Mouse (Mus musculus) heart, postnatal 4 days (tissue): Measurements from ENCODE around the gene H2-Q1. TPM values are rescaled to one million over a fixed set of nuclear protein-coding genes. Genes with fewer than 3 reads are reported as not detected.
"Not testable (repeated sequence)": the region's sequence is repeated elsewhere in the genome, so short reads cannot be mapped to it uniquely, and the experiment has no call there.

Experiments used
- DNase-seq: peaks from one replicate; pipeline ENCODE4 v3.0.0; 2021
- total RNA-seq, 2 experiments: library from RNA; stranded (reverse); gene quantifications; 2 replicates each; pipeline ENCODE4 v1.2.3; 2021

Gene H2-Q1
- under 1 TPM; 0.43 to 0.55 TPM for total RNA-seq

DNA sequence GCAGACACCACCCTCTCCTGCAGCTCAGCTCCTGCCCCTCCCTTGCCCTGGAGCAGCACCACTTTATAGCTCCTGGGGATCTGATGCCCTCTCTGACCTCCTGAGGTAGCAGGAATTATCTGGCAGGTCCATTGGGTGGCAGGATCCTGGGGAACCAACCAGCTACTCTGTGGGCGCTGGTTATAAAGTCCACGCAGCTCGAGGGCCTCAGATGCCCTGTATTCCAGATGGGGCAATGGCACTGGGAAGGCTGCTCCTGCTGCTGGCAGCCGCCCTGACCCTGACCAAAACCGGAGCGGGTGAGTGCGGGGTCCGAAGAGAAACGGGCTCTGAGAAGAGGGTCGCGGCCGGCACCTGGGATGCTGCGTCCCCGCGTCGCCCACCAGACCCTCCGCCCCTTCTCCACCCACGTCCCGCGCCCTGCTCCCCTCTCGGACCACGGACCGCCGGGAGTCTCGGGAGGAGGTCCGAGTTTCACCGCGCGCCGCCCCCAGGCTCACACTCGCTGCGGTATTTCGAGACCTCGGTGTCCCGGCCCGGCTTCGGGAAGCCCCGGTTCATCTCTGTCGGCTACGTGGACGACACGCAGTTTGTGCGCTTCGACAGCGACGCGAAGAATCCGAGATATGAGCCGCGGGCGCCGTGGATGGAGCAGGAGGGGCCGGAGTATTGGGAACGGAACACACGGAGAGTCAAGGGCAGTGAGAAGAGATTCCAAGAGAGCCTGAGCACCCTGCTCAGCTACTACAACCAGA is at the start of gene H2-Q1:
TSS of gene H2-Q1 (plus strand) at position 79 of the 755 bp plus-strand sequence.
- DNase-seq = no peak

DNA sequence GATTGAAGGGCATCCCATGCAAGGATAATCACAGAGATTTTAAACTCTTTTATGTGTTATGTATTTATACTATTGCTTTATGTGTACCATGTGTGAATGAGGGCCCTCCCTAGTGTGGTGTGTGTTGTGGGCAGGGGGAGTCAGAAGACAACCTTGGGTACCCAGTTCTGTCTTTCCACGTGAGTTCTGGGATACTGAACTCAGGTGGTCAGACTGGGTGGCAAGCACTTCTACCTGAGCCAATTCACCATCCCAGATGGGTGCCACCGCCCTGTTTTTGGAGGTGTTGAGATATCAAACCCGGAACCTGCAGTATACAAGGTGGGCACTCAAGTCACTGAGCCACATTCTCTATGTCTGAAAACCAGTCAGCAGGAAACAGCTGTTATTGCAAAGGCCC is 48.0 kb upstream of the H2-Q1 start:
- DNase-seq = no peak

DNA sequence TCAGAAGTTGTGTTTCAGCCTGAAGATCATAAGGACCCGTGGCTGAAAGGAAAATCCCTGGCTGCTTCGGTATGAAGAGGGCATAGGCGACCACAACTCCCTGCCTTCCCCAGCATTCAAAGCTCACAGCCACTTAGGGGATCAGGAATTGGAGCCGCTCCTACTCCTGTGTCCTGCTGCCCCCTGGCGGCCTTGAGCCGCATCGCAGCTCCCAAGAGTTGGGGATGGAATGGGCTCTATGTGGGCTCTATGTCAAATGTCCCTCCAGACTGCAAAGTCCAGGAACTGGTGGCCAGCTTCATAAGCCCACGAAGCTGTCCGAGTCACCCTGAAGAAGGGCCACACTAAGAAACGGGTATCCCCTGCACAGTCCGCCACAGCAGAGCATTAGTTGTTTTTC is 45.4 kb upstream of the H2-Q1 start:
- DNase-seq = peak; percentile 91

DNA sequence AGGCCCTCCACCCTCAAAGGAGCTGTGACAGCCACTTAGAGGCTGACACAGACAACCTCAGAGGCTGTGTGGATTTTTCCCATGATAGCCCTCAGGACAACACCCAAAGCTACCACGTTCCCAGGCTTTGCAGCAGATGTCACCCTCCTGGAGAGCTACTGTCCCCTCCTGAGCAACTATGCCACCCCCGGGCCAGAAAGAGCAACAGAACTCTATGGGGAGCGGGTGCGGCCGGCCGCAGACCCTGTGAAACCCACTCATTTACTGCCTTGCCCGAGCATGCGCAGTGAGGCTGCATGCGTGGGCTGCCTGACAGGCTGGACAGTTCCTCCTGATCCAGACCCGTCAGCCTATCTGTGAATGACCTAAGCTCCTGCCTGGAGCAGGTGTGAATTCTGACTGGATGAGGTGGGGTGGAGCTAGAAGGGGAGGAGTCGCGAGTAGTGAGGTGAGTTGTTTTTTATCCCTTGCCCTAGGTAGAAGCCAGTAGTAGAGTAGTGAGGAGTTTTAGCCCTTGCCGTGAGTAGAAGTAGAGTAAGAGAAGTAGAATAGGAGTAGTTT is 43.8 kb upstream of the H2-Q1 start:
- DNase-seq = no peak

DNA sequence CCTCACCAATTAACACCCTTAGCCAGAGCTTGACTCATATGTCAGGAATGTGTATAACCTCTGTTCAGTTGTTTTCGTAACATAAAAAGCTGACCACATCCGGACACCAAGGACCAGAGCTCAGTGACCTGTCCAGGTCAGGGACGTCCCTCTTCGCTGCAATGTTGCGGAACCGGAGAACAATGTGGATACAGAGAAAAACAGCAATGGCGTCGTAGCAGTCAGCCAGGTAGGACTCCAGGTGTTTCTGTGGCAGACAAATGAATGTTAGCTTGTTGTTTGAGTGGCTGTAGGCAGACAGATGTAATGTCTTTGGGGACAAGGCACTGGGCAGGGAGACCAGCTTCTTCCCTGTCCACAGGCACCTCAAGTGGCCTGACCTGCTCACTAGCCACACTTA is 42.2 kb upstream of the H2-Q1 start:
- no peak for DNase-seq

DNA sequence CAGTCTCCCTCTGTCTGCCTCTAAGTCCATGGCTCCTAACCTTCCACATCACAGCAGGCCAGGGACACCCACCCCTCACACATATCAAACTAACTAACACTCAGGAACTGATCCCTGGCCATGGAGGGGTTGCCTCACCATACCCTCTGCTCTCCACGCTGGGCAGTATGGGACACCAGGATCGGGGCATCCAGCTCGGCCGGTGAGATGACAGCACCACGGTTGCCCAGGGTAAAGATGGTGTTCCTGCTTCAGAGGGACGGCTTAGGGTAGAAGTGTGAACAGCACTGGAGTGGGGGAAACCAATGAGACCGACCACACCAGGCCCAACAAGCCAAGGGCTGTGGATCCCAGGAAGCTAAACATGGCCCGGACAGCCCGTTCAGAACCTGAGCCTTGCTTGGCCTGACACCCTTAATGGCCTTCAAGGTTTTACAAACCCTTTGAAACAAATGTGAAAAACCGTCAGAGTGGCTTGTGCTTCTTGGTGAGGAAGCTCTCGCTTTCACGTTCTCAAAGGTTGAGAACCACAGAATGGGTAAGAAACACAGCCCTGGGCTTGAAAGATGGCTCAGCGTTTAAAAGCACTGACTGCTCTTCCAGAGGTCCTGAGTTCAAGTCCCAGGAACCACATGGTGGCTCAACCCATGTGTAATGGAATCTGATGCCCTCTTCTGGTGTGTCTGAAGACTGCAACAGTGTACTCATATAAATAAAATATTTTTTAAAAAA is 41.1 kb upstream of the H2-Q1 start:
- DNase-seq = no peak

DNA sequence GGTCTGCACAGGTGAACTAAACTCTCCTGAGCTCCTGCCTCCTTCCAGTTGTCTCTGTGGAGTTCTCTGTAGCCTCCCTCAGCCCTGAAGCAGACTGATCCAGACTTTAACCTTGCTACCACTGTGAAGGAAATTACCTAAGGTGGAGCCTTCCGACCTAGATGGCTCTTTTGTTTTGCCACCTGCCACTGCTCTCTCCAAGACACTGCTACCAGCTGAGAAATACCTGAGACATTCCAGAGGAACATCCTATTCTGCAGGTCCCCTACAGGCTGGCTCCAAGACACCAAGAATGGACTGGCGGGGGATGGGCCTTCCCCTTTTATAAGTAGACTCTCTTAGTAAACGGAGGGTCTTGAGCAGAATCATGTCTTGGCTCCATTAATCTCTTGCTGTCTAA is 39.9 kb upstream of the H2-Q1 start:
- no peak for DNase-seq

DNA sequence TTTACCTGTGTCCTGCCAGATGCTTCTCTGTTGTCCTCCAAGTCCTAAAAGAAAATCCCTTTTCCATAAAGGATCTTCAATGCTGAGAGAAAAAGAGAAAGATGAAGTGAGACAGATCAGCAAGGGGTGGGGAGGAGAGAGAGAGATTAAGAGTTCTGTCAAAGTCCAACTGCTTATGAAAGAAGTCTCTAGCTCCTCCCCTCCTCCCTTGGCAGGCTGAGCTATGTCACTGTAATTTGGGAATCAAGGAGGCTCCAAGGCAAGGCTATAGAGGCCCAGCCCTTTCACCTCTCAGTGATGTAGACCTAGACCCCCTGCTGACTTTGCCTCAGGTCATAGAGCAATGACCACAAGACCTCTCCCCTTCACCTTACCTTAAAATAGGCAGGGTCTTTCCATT is 34.8 kb upstream of the H2-Q1 start:
- DNase-seq = no peak

DNA sequence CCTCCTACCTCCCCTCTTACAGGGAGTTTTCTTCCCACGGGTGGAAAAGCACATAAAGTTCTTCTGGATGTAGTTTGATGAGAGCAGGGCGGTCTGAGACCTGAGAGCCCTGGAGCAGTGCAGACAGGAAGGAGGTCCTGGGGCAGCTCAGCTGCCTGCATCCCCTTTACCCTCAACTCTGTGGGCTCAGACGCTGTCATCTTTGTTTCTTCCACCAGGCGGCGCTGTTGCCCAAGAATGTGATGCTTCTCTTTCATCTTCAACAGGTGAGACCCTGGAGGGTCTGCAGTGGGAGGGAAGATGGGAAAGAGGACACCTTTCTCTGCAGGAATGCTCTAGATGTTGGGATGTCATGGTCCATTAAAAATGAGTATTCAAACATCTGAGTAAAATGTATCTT is 24.4 kb upstream of the H2-Q1 start:
- peak; percentile 76 for DNase-seq

DNA sequence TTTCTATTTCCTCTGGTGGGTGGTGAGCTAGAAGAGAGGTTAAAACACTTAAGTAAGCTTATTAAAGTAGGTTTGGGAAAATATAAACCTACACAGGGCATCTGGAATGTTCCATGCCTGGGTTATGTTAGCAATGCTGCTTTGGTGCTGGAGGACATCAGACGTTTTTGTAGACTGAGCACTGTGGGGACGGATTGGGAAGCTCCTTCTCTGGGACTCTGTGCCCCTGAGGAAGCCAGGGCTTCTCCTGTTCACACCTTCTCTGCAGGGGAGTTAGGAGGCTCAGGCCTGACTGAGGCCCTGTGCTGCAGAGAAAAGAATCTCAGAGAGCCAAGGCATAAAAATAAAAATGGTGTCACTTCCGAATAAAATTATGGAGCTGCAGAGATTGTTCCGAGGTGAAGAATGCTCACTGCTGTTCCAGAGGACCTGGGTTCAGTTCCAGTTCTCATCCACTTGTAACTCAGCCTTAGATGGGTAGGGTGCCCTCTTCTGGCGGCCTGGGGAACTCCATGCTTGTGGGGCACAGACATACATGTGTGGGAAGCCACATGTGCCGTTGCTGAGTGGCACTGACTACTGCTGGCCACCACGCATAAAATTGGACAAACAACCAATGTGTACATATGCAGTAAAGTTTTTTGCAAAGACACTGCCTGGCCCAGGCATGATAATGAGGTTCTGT is 19.8 kb upstream of the H2-Q1 start:
- DNase-seq = not testable (repeated sequence)

DNA sequence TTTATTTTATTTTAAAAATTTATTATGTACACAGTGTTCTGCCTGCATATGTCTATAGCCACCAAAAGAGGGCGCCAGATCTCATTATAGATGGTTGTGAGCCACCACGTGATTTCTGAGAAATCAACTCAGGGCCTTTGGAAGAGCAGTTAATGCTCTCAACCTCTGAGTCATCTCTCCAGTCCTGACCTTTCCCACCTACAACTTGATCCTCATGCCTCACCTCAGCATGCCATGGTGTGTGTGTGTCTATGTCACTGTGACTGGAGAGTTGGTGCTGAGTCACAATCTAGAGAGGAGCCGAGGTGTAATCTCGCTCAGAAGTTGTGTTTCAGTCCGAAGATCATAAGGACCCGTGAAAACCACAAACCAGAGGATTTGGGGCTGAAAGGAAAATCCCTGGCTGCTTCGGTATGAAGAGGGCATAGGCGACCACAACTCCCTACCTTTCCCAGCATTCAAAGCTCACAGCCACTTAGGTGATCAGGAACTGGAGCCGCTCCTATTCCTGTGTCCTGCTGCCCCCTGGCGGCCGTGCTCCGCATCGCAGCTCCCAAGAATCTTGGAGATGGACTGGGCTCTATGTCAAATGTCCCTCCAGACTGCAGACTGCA is 18.5 kb upstream of the H2-Q1 start:
- DNase-seq = peak; percentile 94

DNA sequence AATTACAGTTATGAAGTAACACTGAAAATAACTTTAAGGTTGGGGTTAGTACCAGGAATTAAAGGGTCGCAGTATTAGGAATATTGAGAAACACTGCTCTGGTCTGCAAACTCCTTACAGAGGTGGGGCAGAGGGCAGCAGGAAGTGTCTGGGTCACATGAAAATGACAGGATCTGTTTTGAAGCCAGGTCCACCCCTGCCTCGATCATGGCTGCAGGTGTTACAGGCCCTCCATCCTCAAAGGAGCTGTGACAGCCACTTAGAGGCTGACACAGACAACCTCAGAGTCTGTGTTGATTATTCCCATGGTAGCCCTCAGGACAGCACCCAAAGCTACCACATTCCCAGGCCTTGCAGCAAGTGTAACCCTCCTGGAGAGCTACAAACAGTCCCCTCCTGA is 16.9 kb upstream of the H2-Q1 start:
- DNase-seq = no peak

DNA sequence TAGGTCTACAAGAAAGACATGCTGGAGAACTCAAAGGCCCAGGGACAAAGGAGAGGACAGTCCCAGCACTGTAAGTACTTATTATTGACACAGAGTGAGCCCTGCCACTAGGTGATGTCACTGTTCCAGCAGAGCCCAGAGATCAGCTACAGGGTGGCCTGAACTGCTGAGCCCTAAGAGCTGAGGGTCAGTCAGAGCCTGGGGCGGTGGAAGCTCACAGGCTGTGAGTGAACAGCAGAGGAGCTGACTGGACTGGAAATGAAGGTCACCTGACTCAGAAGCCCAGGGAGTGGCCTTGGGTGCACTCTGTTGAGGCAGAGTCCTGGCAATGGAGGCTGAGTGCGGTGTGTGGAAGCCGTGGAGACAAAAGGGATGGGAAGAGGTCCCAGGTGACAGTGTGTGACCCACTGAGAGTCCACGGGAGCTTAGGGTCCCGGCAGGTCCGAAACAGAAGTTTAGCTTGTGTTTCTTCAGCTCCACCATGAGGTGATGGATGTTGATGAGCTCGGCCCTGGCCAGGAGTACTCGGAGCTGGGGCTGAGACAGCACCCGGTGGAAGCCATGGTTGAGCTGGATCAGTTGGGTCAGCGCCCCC is 16.4 kb upstream of the H2-Q1 start:
- DNase-seq = no peak

DNA sequence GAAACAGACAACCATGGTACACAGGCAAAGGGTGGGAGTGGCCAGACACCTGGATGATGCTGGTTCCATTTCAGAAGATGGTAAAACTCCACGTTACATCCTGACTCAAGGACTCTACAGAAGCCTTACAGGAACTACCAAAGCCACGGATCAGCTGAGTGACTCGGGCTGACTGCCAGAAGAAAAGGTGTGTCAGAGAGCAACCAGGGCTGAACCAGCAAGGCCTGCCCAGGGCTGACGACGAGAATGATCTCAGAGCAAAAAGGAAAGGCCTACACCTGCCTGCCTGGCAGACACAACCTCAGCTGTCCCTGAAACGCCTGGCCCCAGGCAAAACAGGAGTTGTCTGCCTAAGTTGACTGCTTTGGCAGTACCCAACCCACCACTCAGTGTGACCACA is 15.7 kb upstream of the H2-Q1 start:
- DNase-seq = no peak

DNA sequence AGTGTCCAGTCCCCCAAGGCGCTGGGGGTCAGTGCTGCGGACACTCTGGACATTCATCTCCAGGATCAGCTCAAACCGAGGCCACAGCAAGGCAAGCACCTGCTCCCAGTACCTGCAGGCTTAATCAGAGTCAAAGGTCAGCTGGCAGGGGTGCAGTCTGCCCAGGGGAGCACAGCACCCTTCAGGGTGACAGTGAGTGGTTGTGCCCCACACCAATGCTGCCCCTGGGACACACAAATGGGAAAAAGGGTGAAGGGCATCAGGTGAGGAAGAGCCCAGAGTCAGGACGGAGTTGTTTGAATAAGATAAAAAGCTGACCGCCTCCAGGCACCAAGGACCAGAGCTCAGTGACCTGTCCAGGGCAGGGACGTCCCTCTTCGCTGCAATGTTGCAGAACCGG is 15.3 kb upstream of the H2-Q1 start:
- not testable (repeated sequence) for DNase-seq

DNA sequence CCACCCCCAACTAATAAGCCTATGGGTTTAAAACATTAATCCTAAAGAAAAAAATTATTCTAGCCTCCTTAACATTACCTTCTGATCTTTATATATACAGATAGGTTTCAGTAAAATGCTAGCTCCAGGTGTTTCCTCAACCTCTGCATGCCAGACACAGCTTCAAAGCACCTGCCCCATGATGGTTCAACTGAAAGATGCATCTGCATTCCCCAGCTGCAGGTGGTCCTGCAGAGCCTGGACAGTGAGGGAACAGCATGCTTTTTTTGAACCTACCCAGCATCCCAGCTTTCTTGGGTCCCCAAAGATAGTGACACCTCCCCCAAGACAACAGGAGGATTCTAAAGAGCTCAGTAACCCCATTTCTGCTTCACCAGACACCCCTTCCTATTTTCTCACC is 1.5 kb upstream of the H2-Q1 start:
- no peak for DNase-seq

DNA sequence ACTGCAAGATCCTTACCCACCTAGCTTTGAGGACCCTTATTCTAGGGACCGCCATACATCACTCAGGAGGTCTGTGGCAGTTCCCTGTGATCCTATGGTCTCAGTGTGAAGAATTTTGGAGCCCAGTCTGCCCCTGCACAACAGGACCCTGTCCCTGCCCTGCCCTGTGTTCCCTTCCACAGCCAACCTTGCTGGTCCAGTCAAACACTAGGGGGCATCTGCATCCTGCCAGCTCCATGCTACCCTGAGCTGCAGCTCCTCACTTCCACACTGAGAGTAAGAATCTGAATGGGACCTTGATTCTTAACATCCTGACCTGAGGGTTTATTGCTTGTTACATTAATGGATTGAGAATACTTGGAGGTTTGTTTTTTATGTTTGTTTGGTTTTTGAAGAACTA is 4.9 kb downstream of the H2-Q1 start:
- DNase-seq = not testable (repeated sequence)

DNA sequence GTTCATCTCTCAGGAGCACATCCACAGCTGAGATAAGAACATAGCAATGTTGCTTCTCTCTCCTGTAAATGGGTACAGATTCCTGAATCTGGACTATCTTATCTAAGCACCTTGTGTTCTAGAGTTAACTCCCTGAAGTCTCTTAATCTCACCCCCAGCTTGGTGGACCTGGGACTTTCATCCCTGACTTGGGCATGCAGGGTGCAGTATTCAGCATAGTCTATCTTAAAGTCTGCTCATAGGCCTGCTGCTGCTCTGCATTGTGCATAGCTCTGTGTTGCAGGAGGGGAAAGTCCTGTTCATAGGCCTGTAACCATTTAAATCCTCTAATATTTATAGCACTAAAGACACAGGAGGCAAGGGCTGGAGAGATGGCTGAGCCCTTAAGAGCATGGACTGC is 5.8 kb downstream of the H2-Q1 start:
- DNase-seq = not testable (repeated sequence)

DNA sequence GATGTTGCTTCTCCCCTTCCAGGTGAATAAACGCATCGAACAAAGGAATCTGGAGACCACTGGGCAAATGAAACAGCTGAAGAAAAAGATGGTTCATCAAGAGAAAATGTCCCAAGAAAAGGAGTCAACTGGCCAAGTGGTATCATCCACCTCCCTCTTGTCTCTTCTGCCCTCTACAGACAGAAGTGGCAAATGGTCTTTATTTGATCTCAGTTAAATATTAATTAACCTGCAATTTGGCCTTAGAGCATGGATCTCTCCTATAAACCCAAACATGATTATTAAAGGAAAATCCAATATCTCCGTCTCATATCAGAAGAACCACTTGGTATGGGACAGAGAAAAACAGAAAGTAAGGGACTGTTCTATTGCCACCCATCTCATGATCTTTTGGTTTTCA is 9.5 kb downstream of the H2-Q1 start:
- DNase-seq = peak; percentile 0

DNA sequence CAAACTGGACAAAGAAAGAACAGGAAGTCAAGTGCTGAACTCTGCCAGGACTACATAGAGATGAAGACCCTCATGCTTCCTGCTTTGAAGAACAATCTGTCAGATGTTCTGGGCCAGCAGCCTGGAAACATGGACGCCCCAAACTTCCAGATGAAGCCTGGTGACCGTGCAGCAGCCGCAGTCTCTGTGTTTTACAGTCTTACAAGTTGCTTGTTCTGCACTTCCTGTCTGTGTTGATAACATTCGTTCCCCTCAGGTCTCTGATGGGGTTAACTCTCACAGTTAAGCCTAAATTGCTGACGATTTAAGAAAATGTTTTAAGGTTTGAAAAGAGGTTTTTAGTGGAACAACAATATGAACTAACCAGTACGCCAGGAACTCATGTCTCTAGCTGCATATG is 11.3 kb downstream of the H2-Q1 start:
- not testable (repeated sequence) for DNase-seq

DNA sequence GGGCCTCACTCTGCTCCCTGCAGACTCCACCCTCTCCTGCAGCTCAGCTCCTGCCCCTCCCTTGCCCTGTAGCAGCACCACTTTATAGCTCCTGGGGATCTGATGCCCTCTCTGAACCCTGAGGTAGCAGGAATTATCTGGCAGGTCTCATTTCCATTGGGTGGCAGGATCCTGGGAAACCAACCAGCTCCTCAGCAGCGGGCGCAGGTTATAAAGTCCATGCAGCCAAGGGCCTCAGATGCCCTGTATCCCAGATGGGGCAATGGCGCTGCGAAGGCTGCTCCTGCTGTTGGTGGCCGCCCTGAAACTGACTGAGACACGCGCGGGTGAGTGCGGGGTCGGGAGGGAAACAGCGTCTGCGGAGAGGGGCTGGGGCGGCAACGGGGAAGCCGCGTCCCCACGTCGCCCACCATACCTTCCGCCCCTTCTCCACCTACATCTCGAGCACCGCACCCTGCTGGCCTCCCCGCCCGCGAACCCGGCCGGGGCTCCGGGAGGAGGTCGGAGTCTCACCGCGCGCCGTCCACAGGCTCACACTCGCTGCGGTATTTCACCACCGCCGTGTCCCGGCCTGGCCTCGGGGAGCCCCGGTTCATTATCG is 22.0 kb downstream of the H2-Q1 start, which contains the start of gene H2-Q2:
TSS of gene H2-Q2 (plus strand) at position 172 of the 601 bp plus-strand sequence.
- DNase-seq = no peak
